In the genomic region with DNA sequence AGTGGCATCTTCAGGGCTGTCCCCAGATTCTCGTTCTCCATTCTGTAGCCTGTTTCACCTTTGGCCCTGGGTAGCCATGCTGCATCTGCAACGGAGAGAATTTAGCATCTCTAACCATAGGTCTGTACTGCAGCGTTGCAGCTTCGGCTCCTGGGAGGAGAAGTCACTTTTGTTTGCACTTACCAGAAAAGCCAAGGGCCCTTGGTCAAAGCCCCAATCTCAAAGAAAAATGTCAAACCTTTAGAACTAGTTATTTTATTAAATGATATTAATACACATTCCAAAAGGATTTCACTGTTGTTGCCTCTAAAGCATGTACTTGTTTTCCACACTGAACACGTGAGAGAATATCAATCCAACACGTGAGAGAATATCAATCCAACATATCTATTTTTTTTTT, we compare ENCODE assay signal across 8 mouse cellular contexts. TPM values are rescaled to one million over a fixed set of nuclear protein-coding genes. Genes with fewer than 3 reads are reported as not detected.
DNase-seq lines count a peak whose midpoint lies in the region; ATAC-seq lines count a peak whose summit lies in the region.

A gene (minus strand): TSS at position 101 of the 400 bp plus-strand sequence.

- no peak for DNase-seq in left cerebral cortex, adult 18-20 months (ENCODE audit: low spot score in 2 of 2)
- DNase-seq in left cerebral cortex, adult 11 months (ENCODE audit: low spot score) = no peak
- no peak for DNase-seq in heart, embryonic 10.5 days (ENCODE audit: low spot score)
- no peak for DNase-seq in layer of hippocampus, postnatal 25 days (ENCODE audit: extremely low spot score in 1 of 2, low spot score in 1 of 2)
- DNase-seq in midbrain, embryonic 14.5 days = no peak
- no peak for DNase-seq in frontal cortex, postnatal 25 days (ENCODE audit: low spot score in 2 of 2)
- DNase-seq in embryo, embryonic 11 days = no peak

- H3K27ac ChIP-seq in heart, embryonic 10.5 days = no peak within 1 kb of the TSS
- H3K27ac ChIP-seq in midbrain, embryonic 14.5 days (replicated peaks; ENCODE audit: low read depth, low read length) = no peak within 1 kb of the TSS

- ATAC-seq in common myeloid progenitor, adult 5-6 weeks (replicated peaks; ENCODE audit: low read depth, poor library complexity, severe bottlenecking) = no peak
- ATAC-seq in midbrain, embryonic 14.5 days (ENCODE audit: low FRiP score, low TSS enrichment) = no peak

- WGBS in heart, embryonic 10.5 days = 82% methylated on average over 6 of the region's 6 CpGs
- 88% methylated on average over 6 of the region's 6 CpGs for WGBS in midbrain, embryonic 14.5 days

- peaks cover 16% of the 10 kb centered on the region for H3K4me1 ChIP-seq in heart, embryonic 10.5 days
- H3K4me1 ChIP-seq in midbrain, embryonic 14.5 days (ENCODE audit: control insufficient read depth, insufficient read depth, low read length) = no peaks in the 10 kb centered on the region

- H3K27me3 ChIP-seq in heart, embryonic 10.5 days (ENCODE audit: insufficient read depth, poor library complexity, severe bottlenecking) = no peaks in the 10 kb centered on the region
- H3K27me3 ChIP-seq in midbrain, embryonic 14.5 days (ENCODE audit: control insufficient read depth, insufficient read depth, low read length) = no peaks in the 10 kb centered on the region

- no peak within 1 kb of the TSS for H3K4me3 ChIP-seq in heart, embryonic 10.5 days
- H3K4me3 ChIP-seq in midbrain, embryonic 14.5 days (replicated peaks; ENCODE audit: low read depth, low read length) = no peak within 1 kb of the TSS

- H3K4me2 ChIP-seq in midbrain, embryonic 14.5 days (ENCODE audit: low read length) = no peak within 1 kb of the TSS

- no peak within 1 kb of the TSS for H3K9ac ChIP-seq in midbrain, embryonic 14.5 days (replicated peaks; ENCODE audit: low read length)

- peaks cover 15% of the 10 kb centered on the region for H3K36me3 ChIP-seq in heart, embryonic 10.5 days
- peaks cover 15% of the 10 kb centered on the region for H3K36me3 ChIP-seq in midbrain, embryonic 14.5 days (ENCODE audit: control insufficient read depth, insufficient read depth, low read length)

- no peaks in the 10 kb centered on the region for H3K9me3 ChIP-seq in heart, embryonic 10.5 days
- no peaks in the 10 kb centered on the region for H3K9me3 ChIP-seq in midbrain, embryonic 14.5 days (ENCODE audit: control insufficient read depth, low read length)

RNA-seq across cellular contexts. Expression of the gene that starts here (rescaled TPM):
- 10 to 100 TPM; 37.1 to 39.4 TPM for total RNA-seq in left cerebral cortex, adult 18-20 months (2021)
- total RNA-seq in common myeloid progenitor, adult 5-6 weeks (2017) = 44.5 and 45.6 TPM in 2 replicates
- 61.9 and 62.6 TPM in 2 replicates for polyA plus RNA-seq in heart, embryonic 10.5 days (2016; fragmentation: Nextera tagmentation; extraction: Ambion mirVana)
- 10 to 100 TPM; 37.8 to 44.3 TPM for total RNA-seq in layer of hippocampus, postnatal 25 days (2021)
- 41.6 and 52.3 TPM in 2 replicates for polyA plus RNA-seq in midbrain, embryonic 14.5 days (2014; fragmentation: Nextera tagmentation; extraction: Ambion mirVana)
